Mouse (Mus musculus): Measurements from ENCODE around the gene Cdkal1. TPM values are rescaled to one million over a fixed set of nuclear protein-coding genes. Genes with fewer than 3 reads are reported as not detected.

Cdkal1 gene
- polyA plus RNA-seq, 1 experiment from 2014 or later: 33.9 TPM

- H3K27ac ChIP-seq (ENCODE audit: low read depth): no peak overlapping the region
- H3K4me1 ChIP-seq (replicated peaks; ENCODE audit: control insufficient read depth, insufficient read depth, low read length): no peaks in the 10 kb centered on the region
- H3K9ac ChIP-seq (ENCODE audit: low read length): no peak overlapping the region
- no peak overlapping the region for H3K4me2 ChIP-seq (ENCODE audit: low read length)
- H3K9me3 ChIP-seq (ENCODE audit: control insufficient read depth, low read length): no peaks in the 10 kb centered on the region
- WGBS: 24% methylated on average over 4 of the region's 4 CpGs
- H3K27me3 ChIP-seq (replicated peaks; ENCODE audit: control insufficient read depth, insufficient read depth, low read length): no peaks in the 10 kb centered on the region
- no peaks in the 10 kb centered on the region for H3K36me3 ChIP-seq (ENCODE audit: control insufficient read depth, insufficient read depth, low read length)
- DNase-seq (ENCODE audit: low spot score): no peak
- no peak overlapping the region for H3K4me3 ChIP-seq (ENCODE audit: low read depth, low read length)
- no peak for ATAC-seq (replicated peaks; ENCODE audit: low FRiP score, low TSS enrichment, low read depth)
Observed at GRCm38 (mm10) chr13:29156703-29157102, 698.8 kb downstream of the Cdkal1 start.

DNA sequence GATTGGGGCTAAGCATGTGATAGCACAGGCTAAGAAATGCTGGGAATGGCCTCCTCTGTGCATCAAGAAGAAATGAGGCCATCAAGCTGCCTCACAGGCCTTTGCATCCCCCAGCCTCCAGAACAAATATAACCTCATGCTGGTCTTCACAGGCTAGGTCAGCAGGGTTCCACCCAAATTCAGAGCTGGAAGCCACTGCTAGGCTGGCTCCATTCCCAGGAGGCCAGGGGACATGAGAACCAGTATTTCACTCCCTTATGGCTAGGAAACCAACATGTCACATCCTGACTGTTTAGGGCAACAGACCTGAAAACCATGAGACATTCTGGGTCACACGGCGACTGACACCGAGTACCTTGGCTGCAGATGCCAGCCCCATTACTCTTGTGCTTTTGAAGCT lies 700.2 kb downstream of the Cdkal1 start:
- Histone ChIP-seq H3K9ac (ENCODE audit: low read length) (no peak overlapping the region), H3K4me2 (ENCODE audit: low read length) (no peak overlapping the region), H3K4me1 (replicated peaks; ENCODE audit: control insufficient read depth, insufficient read depth, low read length) (no peaks in the 10 kb centered on the region), H3K4me3 (ENCODE audit: low read depth, low read length) (no peak overlapping the region), H3K9me3 (ENCODE audit: control insufficient read depth, low read length) (no peaks in the 10 kb centered on the region), H3K36me3 (ENCODE audit: control insufficient read depth, insufficient read depth, low read length) (no peaks in the 10 kb centered on the region), H3K27ac (ENCODE audit: low read depth) (no peak overlapping the region), H3K27me3 (replicated peaks; ENCODE audit: control insufficient read depth, insufficient read depth, low read length) (no peaks in the 10 kb centered on the region)
- no peak for DNase-seq (ENCODE audit: low spot score)
- ATAC-seq (replicated peaks; ENCODE audit: low FRiP score, low TSS enrichment, low read depth): no peak
- 87% methylated on average over 3 of the region's 3 CpGs for WGBS

- DNase-seq (ENCODE audit: low spot score) (no peak), ATAC-seq (replicated peaks; ENCODE audit: low FRiP score, low TSS enrichment, low read depth) (no peak)
- Histone ChIP-seq H3K27me3 (replicated peaks; ENCODE audit: control insufficient read depth, insufficient read depth, low read length) (no peaks in the 10 kb centered on the region), H3K36me3 (ENCODE audit: control insufficient read depth, insufficient read depth, low read length) (no peaks in the 10 kb centered on the region), H3K4me1 (replicated peaks; ENCODE audit: control insufficient read depth, insufficient read depth, low read length) (no peaks in the 10 kb centered on the region), H3K4me3 (ENCODE audit: low read depth, low read length) (no peak overlapping the region), H3K27ac (ENCODE audit: low read depth) (no peak overlapping the region), H3K9ac (ENCODE audit: low read length) (no peak overlapping the region), H3K4me2 (ENCODE audit: low read length) (no peak overlapping the region), H3K9me3 (ENCODE audit: control insufficient read depth, low read length) (no peaks in the 10 kb centered on the region)
- WGBS: 71% methylated on average over 13 of the region's 13 CpGs
Observed at GRCm38 (mm10) chr13:29150120-29150519, 705.4 kb downstream of the Cdkal1 start.

- no peaks in the 10 kb centered on the region for H3K4me1 ChIP-seq (replicated peaks; ENCODE audit: control insufficient read depth, insufficient read depth, low read length)
- no peak overlapping the region for H3K27ac ChIP-seq (ENCODE audit: low read depth)
- 88% methylated on average over 6 of the region's 6 CpGs for WGBS
- no peak for DNase-seq (ENCODE audit: low spot score)
- no peaks in the 10 kb centered on the region for H3K36me3 ChIP-seq (ENCODE audit: control insufficient read depth, insufficient read depth, low read length)
- H3K4me3 ChIP-seq (ENCODE audit: low read depth, low read length): no peak overlapping the region
- no peaks in the 10 kb centered on the region for H3K9me3 ChIP-seq (ENCODE audit: control insufficient read depth, low read length)
- H3K27me3 ChIP-seq (replicated peaks; ENCODE audit: control insufficient read depth, insufficient read depth, low read length): no peaks in the 10 kb centered on the region
- no peak overlapping the region for H3K9ac ChIP-seq (ENCODE audit: low read length)
- ATAC-seq (replicated peaks; ENCODE audit: low FRiP score, low TSS enrichment, low read depth): no peak
- no peak overlapping the region for H3K4me2 ChIP-seq (ENCODE audit: low read length)
Observed at GRCm38 (mm10) chr13:29149404-29149803, 706.1 kb downstream of the Cdkal1 start.

DNA sequence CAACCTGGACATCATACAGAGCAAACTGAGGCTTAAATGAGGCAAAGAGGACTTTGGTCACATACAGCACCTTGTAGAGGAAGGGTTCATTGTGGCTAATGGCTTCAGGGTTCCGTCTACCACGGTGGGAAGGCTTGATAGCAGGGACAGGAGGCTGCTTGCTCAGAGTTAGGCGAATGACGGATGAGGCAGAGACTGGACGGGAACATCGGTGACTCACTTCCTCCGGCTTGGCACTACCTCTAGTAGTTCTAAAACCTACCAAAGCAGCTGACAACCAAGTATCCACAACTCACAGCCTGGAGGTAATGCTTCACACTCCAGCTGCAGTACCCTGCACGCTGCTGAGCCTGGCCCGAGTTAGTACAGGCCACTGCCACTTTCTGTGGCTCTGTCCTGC lies 706.9 kb downstream of the Cdkal1 start:
- Histone ChIP-seq H3K4me3 (ENCODE audit: low read depth, low read length) (no peak overlapping the region), H3K9me3 (ENCODE audit: control insufficient read depth, low read length) (no peaks in the 10 kb centered on the region), H3K9ac (ENCODE audit: low read length) (no peak overlapping the region), H3K27ac (ENCODE audit: low read depth) (no peak overlapping the region), H3K27me3 (replicated peaks; ENCODE audit: control insufficient read depth, insufficient read depth, low read length) (no peaks in the 10 kb centered on the region), H3K36me3 (ENCODE audit: control insufficient read depth, insufficient read depth, low read length) (no peaks in the 10 kb centered on the region), H3K4me2 (ENCODE audit: low read length) (no peak overlapping the region), H3K4me1 (replicated peaks; ENCODE audit: control insufficient read depth, insufficient read depth, low read length) (no peaks in the 10 kb centered on the region)
- ATAC-seq (replicated peaks; ENCODE audit: low FRiP score, low TSS enrichment, low read depth) (no peak), DNase-seq (ENCODE audit: low spot score) (no peak)
- 83% methylated on average over 9 of the region's 9 CpGs for WGBS

Other genes starting within 250 kb of the Cdkal1 start
- gene E2f3, start 130.4 kb upstream of the Cdkal1 start, polyA plus RNA-seq (2014; fragmentation: Nextera tagmentation; extraction: Ambion mirVana): 10.7 and 12.4 TPM in 2 replicates

All from intestine, embryonic 14.5 days (tissue).